Mouse (Mus musculus): ENCODE data around the gene Gm3625. TPM values are rescaled to one million over a fixed set of nuclear protein-coding genes. Genes with fewer than 3 reads are reported as not detected.
A peak's percentile ranks its signal among the peaks of the same experiment; 100 is the strongest.

The Gm3625 gene
- polyA plus RNA-seq (2012; rRNA removed): not detected in 2 replicates

- no peaks in the 10 kb centered on the region for H3K36me3 ChIP-seq (ENCODE audit: control insufficient read depth, insufficient read depth, low read length)
- TF ChIP-seq CTCF (IDR thresholded peaks at IDR 0.05; ENCODE audit: extremely low read depth, insufficient read length, insufficient replicate concordance, low read depth, low read length): no peak
- TF ChIP-seq POLR2A (IDR thresholded peaks at IDR 0.05; ENCODE audit: low read depth, low read length): peak; percentile 42; the same call in 1 of the 2 replicates
- peak within 1 kb of the TSS; percentile 82 for H3K27ac ChIP-seq (ENCODE audit: insufficient read depth, low read depth, low read length)
- H3K4me1 ChIP-seq (ENCODE audit: control insufficient read depth, insufficient read depth, insufficient read length, low read length): peaks cover 2% of the 10 kb centered on the region; the same call in 1 of the 2 replicates
- H3K27me3 ChIP-seq (ENCODE audit: control insufficient read depth, insufficient read depth, low read length): no peaks in the 10 kb centered on the region
- H3K4me3 ChIP-seq (ENCODE audit: low read depth, low read length): peak within 1 kb of the TSS; percentile 95
- WGBS: under 1% methylated on average over 49 of the region's 49 CpGs
Observed at GRCm38 (mm10) chr12:4592541-4593165, at the start of gene Gm3625, which contains the start of gene Itsn2. Gene Gm3625 (minus strand): TSS chr12:4592927. Gene Itsn2 (plus strand): TSS chr12:4592638.

- no peak for TF ChIP-seq POLR2A (IDR thresholded peaks at IDR 0.05; ENCODE audit: low read depth, low read length)
- no peak for TF ChIP-seq CTCF (IDR thresholded peaks at IDR 0.05; ENCODE audit: extremely low read depth, insufficient read length, insufficient replicate concordance, low read depth, low read length)
- no peak overlapping the region for H3K27ac ChIP-seq (ENCODE audit: insufficient read depth, low read depth, low read length)
Observed at GRCm38 (mm10) chr12:4640737-4641136, 48.0 kb upstream of the Gm3625 start.

GRCm38 (mm10) chr12:4638438-4638837 lies 45.7 kb upstream of the Gm3625 start:
- no peaks in the 10 kb centered on the region for H3K27me3 ChIP-seq (ENCODE audit: control insufficient read depth, insufficient read depth, low read length)
- WGBS: 90% methylated on average over 1 of the region's 1 CpGs
- no peak overlapping the region for H3K4me3 ChIP-seq (ENCODE audit: low read depth, low read length)
- peaks cover 58% of the 10 kb centered on the region for H3K36me3 ChIP-seq (ENCODE audit: control insufficient read depth, insufficient read depth, low read length)
- H3K27ac ChIP-seq (ENCODE audit: insufficient read depth, low read depth, low read length): no peak overlapping the region
- no peaks in the 10 kb centered on the region for H3K4me1 ChIP-seq (ENCODE audit: control insufficient read depth, insufficient read depth, insufficient read length, low read length)
- TF ChIP-seq CTCF (IDR thresholded peaks at IDR 0.05; ENCODE audit: extremely low read depth, insufficient read length, insufficient replicate concordance, low read depth, low read length) (no peak), POLR2A (IDR thresholded peaks at IDR 0.05; ENCODE audit: low read depth, low read length) (no peak)

More at GRCm38 (mm10) chr12:4640737-4641136, 48.0 kb upstream of the Gm3625 start:
- Histone ChIP-seq H3K4me1 (ENCODE audit: control insufficient read depth, insufficient read depth, insufficient read length, low read length) (no peaks in the 10 kb centered on the region), H3K4me3 (ENCODE audit: low read depth, low read length) (no peak overlapping the region), H3K36me3 (ENCODE audit: control insufficient read depth, insufficient read depth, low read length) (peaks cover 49% of the 10 kb centered on the region), H3K27me3 (ENCODE audit: control insufficient read depth, insufficient read depth, low read length) (no peaks in the 10 kb centered on the region)
- 85% methylated on average over 1 of the region's 1 CpGs for WGBS

GRCm38 (mm10) chr12:4632957-4633356 lies 40.2 kb upstream of the Gm3625 start:
- Histone ChIP-seq H3K36me3 (ENCODE audit: control insufficient read depth, insufficient read depth, low read length) (peaks cover 62% of the 10 kb centered on the region), H3K4me3 (ENCODE audit: low read depth, low read length) (no peak overlapping the region), H3K27me3 (ENCODE audit: control insufficient read depth, insufficient read depth, low read length) (no peaks in the 10 kb centered on the region), H3K27ac (ENCODE audit: insufficient read depth, low read depth, low read length) (no peak overlapping the region), H3K4me1 (ENCODE audit: control insufficient read depth, insufficient read depth, insufficient read length, low read length) (no peaks in the 10 kb centered on the region)
- TF ChIP-seq POLR2A (IDR thresholded peaks at IDR 0.05; ENCODE audit: low read depth, low read length) (no peak), CTCF (IDR thresholded peaks at IDR 0.05; ENCODE audit: extremely low read depth, insufficient read length, insufficient replicate concordance, low read depth, low read length) (no peak)
- WGBS: 67% methylated on average over 8 of the region's 8 CpGs

GRCm38 (mm10) chr12:4624201-4624600 lies 31.5 kb upstream of the Gm3625 start:
- peaks cover 9% of the 10 kb centered on the region for H3K36me3 ChIP-seq (ENCODE audit: control insufficient read depth, insufficient read depth, low read length)
- H3K27me3 ChIP-seq (ENCODE audit: control insufficient read depth, insufficient read depth, low read length): no peaks in the 10 kb centered on the region
- no peak overlapping the region for H3K27ac ChIP-seq (ENCODE audit: insufficient read depth, low read depth, low read length)
- 74% methylated on average over 1 of the region's 1 CpGs for WGBS
- no peak for TF ChIP-seq POLR2A (IDR thresholded peaks at IDR 0.05; ENCODE audit: low read depth, low read length)
- H3K4me1 ChIP-seq (ENCODE audit: control insufficient read depth, insufficient read depth, insufficient read length, low read length): no peaks in the 10 kb centered on the region; the same call in 1 of the 2 replicates
- H3K4me3 ChIP-seq (ENCODE audit: low read depth, low read length): no peak overlapping the region

- TF ChIP-seq CTCF (IDR thresholded peaks at IDR 0.05; ENCODE audit: extremely low read depth, insufficient read length, insufficient replicate concordance, low read depth, low read length): no peak
- TF ChIP-seq POLR2A (IDR thresholded peaks at IDR 0.05; ENCODE audit: low read depth, low read length): no peak
- H3K36me3 ChIP-seq (ENCODE audit: control insufficient read depth, insufficient read depth, low read length): no peaks in the 10 kb centered on the region
- WGBS: 40% methylated on average over 2 of the region's 2 CpGs
- peaks cover 2% of the 10 kb centered on the region; the same call in 1 of the 2 replicates for H3K4me1 ChIP-seq (ENCODE audit: control insufficient read depth, insufficient read depth, insufficient read length, low read length)
- no peak overlapping the region for H3K27ac ChIP-seq (ENCODE audit: insufficient read depth, low read depth, low read length)
- H3K4me3 ChIP-seq (ENCODE audit: low read depth, low read length): no peak overlapping the region
- no peaks in the 10 kb centered on the region for H3K27me3 ChIP-seq (ENCODE audit: control insufficient read depth, insufficient read depth, low read length)
Observed at GRCm38 (mm10) chr12:4614722-4615121, 22.0 kb upstream of the Gm3625 start.

GRCm38 (mm10) chr12:4606625-4607024 lies 13.9 kb upstream of the Gm3625 start:
- H3K4me1 ChIP-seq (ENCODE audit: control insufficient read depth, insufficient read depth, insufficient read length, low read length): peaks cover 2% of the 10 kb centered on the region; the same call in 1 of the 2 replicates
- H3K4me3 ChIP-seq (ENCODE audit: low read depth, low read length): no peak overlapping the region
- TF ChIP-seq POLR2A (IDR thresholded peaks at IDR 0.05; ENCODE audit: low read depth, low read length) (no peak), CTCF (IDR thresholded peaks at IDR 0.05; ENCODE audit: extremely low read depth, insufficient read length, insufficient replicate concordance, low read depth, low read length) (no peak)
- H3K27ac ChIP-seq (ENCODE audit: insufficient read depth, low read depth, low read length): no peak overlapping the region; the same call in 1 of the 2 replicates
- H3K27me3 ChIP-seq (ENCODE audit: control insufficient read depth, insufficient read depth, low read length): no peaks in the 10 kb centered on the region
- peaks cover under 1% of the 10 kb centered on the region; the same call in 1 of the 2 replicates for H3K36me3 ChIP-seq (ENCODE audit: control insufficient read depth, insufficient read depth, low read length)
- 72% methylated on average over 3 of the region's 3 CpGs for WGBS

Data from small intestine, adult 2 months (tissue).